Comparison of ENCODE assay signal across 9 mouse cellular contexts in the genomic region with DNA sequence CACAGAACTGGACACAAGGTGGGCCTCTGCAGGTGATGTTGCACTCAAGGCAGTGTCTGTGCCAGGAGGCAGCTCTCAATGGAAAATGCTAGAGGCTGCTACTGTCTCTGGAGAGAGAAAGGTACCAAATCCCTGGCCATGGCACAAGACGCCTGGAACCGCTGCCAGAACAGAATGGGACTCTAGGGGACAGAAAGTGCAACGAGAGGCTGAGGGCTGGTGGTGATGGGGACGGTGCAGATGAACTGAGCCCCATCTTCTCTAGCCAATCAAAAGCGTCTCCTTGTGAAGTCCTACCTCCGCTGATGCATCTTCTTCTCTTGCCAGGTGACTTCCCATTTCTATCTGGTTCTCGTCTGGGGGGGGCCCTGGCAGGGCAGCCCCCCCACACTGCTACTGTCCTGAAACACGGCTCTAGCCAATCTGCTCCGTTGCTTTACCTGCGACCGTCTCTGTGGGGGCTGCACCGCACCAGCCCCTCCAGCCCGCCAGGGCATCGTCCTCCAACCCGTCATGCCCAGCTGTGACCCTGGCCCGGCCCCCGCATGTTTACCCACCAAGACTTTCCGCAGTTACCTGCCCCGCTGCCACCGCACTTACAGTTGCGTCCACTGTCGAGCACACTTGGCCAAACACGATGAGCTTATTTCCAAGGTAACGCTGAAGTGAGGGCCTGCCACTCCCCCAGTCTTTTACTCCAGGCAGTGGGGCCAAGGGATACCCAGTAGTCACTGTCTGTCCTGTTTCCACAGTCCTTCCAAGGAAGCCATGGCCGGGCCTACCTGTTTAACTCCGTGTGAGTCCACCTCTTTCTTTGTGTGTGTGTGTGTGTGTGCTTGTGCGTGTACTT. TPM values are rescaled to one million over a fixed set of nuclear protein-coding genes. Genes with fewer than 3 reads are reported as not detected.
A peak's percentile ranks its signal among the peaks of the same experiment; 100 is the strongest.
DNase-seq lines count a peak whose midpoint lies in the region; ATAC-seq lines count a peak whose summit lies in the region.
"Had no signal": no experiment of that assay in that cellular context is flagged by ENCODE, and none has a peak within 500 bp of the region (broad histone marks: within the 10 kb centered on the region; RNA-seq: fewer than 3 reads in every experiment).

No protein-coding gene starts in this region.

- no peaks in the 10 kb centered on the region; the same call in 1 of the 2 replicates for H3K36me3 ChIP-seq in heart, embryonic 11.5 days (ENCODE audit: control insufficient read depth, insufficient read depth, low read length)
- peaks cover 81% of the 10 kb centered on the region for H3K36me3 ChIP-seq in erythroblast, embryonic 14.5 days (ENCODE audit: control insufficient read depth)
- H3K36me3 ChIP-seq in liver, embryonic 11.5 days (ENCODE audit: control insufficient read depth, insufficient read depth, low read length) = no peaks in the 10 kb centered on the region
- H3K36me3 ChIP-seq in stomach, embryonic 16.5 days (ENCODE audit: control insufficient read depth, insufficient read depth, low read length) = 0 out of 2 replicates have a peak, but pooled peaks cover 4% of the 10 kb centered on the region

- no peaks in the 10 kb centered on the region for H3K9me3 ChIP-seq in heart, embryonic 11.5 days (replicated peaks; ENCODE audit: control insufficient read depth, low read length)
- no peaks in the 10 kb centered on the region for H3K9me3 ChIP-seq in erythroblast, embryonic 14.5 days (ENCODE audit: control insufficient read depth, low read length)
- no peaks in the 10 kb centered on the region for H3K9me3 ChIP-seq in liver, embryonic 11.5 days (ENCODE audit: control insufficient read depth, low read length)
- no peaks in the 10 kb centered on the region for H3K9me3 ChIP-seq in stomach, embryonic 16.5 days (replicated peaks; ENCODE audit: control insufficient read depth, low read length)

- no peak for DNase-seq in heart, adult 8-10 months (ENCODE audit: low spot score)
- DNase-seq in NIH3T3 (ENCODE audit: low read depth) = peak; percentile 34
- DNase-seq in liver, embryonic 11.5 days (ENCODE audit: low spot score) = peak; percentile 47
- no peak for DNase-seq in left cerebral cortex, adult 9 months (ENCODE audit: low spot score in 2 of 2)
- no peak for DNase-seq in kidney, postnatal 25 days

- ATAC-seq in heart, embryonic 11.5 days (replicated peaks; ENCODE audit: insufficient number of reproducible peaks, low FRiP score, low TSS enrichment) = no peak
- no peak for ATAC-seq in liver, embryonic 11.5 days (replicated peaks; ENCODE audit: low FRiP score)
- no peak for ATAC-seq in stomach, embryonic 16.5 days (ENCODE audit: insufficient read depth, low FRiP score)

- H3K27me3 ChIP-seq in heart, embryonic 11.5 days (ENCODE audit: control insufficient read depth, insufficient read depth, low read length) = no peaks in the 10 kb centered on the region
- H3K27me3 ChIP-seq in erythroblast, embryonic 14.5 days (ENCODE audit: control insufficient read depth) = peaks cover 43% of the 10 kb centered on the region
- H3K27me3 ChIP-seq in liver, embryonic 11.5 days (replicated peaks; ENCODE audit: control insufficient read depth, insufficient read depth, low read length) = peaks cover 21% of the 10 kb centered on the region
- H3K27me3 ChIP-seq in stomach, embryonic 16.5 days (ENCODE audit: control insufficient read depth, insufficient read depth, low read length) = no peaks in the 10 kb centered on the region

- H3K27ac ChIP-seq in heart, embryonic 11.5 days (ENCODE audit: low read depth, low read length) = peak overlapping the region; percentile 85
- H3K27ac ChIP-seq in liver, embryonic 11.5 days (ENCODE audit: low read depth, low read length) = peak overlapping the region; percentile 85
- H3K27ac ChIP-seq in stomach, embryonic 16.5 days (ENCODE audit: low read length) = no peak overlapping the region

- H3K4me1 ChIP-seq in heart, embryonic 11.5 days (ENCODE audit: control insufficient read depth, insufficient read depth, low read length) = peaks cover 73% of the 10 kb centered on the region
- H3K4me1 ChIP-seq in erythroblast, embryonic 14.5 days (ENCODE audit: control insufficient read depth) = peaks cover 97% of the 10 kb centered on the region
- H3K4me1 ChIP-seq in liver, embryonic 11.5 days (replicated peaks; ENCODE audit: control insufficient read depth, insufficient read depth, low read length) = peaks cover 76% of the 10 kb centered on the region
- H3K4me1 ChIP-seq in stomach, embryonic 16.5 days (ENCODE audit: control insufficient read depth, insufficient read depth, low read length) = peaks cover 71% of the 10 kb centered on the region

- peak overlapping the region; percentile 76; the same call in 1 of the 2 replicates for H3K9ac ChIP-seq in heart, embryonic 11.5 days (ENCODE audit: low read depth, low read length)
- H3K9ac ChIP-seq in liver, embryonic 11.5 days (ENCODE audit: low read depth, low read length) = peak overlapping the region; percentile 69
- H3K9ac ChIP-seq in stomach, embryonic 16.5 days (ENCODE audit: low read length) = peak overlapping the region; percentile 53

- 8% methylated on average over 27 of the region's 27 CpGs for WGBS in heart, embryonic 11.5 days (ENCODE audit: insufficient replicate concordance)
- 12% methylated on average over 27 of the region's 27 CpGs for WGBS in liver, embryonic 11.5 days
- WGBS in stomach, embryonic 16.5 days = 4% methylated on average over 27 of the region's 27 CpGs

- H3K4me3 ChIP-seq in heart, embryonic 11.5 days (ENCODE audit: low read depth, low read length) = peak overlapping the region; percentile 53
- H3K4me3 ChIP-seq in erythroblast, embryonic 14.5 days (replicated peaks) = peak overlapping the region; percentile 83
- peak overlapping the region; percentile 51 for H3K4me3 ChIP-seq in liver, embryonic 11.5 days (ENCODE audit: low read depth, low read length)
- H3K4me3 ChIP-seq in stomach, embryonic 16.5 days (replicated peaks; ENCODE audit: low read length) = 0 out of 2 replicates have a peak overlapping the region, but pooled peaks have one; percentile 4

- peak overlapping the region; percentile 78 for H3K4me2 ChIP-seq in heart, embryonic 11.5 days
- H3K4me2 ChIP-seq in liver, embryonic 11.5 days = peak overlapping the region; percentile 68
- H3K4me2 ChIP-seq in stomach, embryonic 16.5 days (ENCODE audit: low read depth, low read length) = peak overlapping the region; percentile 48

RNA-seq across cellular contexts. Expression of a gene that starts 2.7 kb away (rescaled TPM):
- polyA plus RNA-seq in heart, embryonic 11.5 days (2014; fragmentation: Nextera tagmentation; extraction: Ambion mirVana) = 8.5 and 13.8 TPM in 2 replicates
- total RNA-seq in heart, adult 8-10 months (2022) = under 1 TPM; 0.46 to 0.84 (median 0.50) TPM
- polyA plus RNA-seq in erythroblast, embryonic 14.5 days (2012) = 145 and 156 TPM in 2 replicates
- polyA plus RNA-seq in liver, embryonic 11.5 days (2014; fragmentation: Nextera tagmentation; extraction: Ambion mirVana) = 11.4 and 14.2 TPM in 2 replicates
- polyA plus RNA-seq in stomach, embryonic 16.5 days (2015; fragmentation: Nextera tagmentation; extraction: Ambion mirVana) = 7.4 and 8.0 TPM in 2 replicates

RNA-seq across cellular contexts. Expression of a gene that starts 6.9 kb away (rescaled TPM):
- 6.6 and 6.9 TPM in 2 replicates for polyA plus RNA-seq in heart, embryonic 11.5 days (2014; fragmentation: Nextera tagmentation; extraction: Ambion mirVana)
- 1 to 10 TPM; 1.2 to 1.8 (median 1.4) TPM for total RNA-seq in heart, adult 8-10 months (2022)
- 0.10 and 0.76 TPM in 2 replicates for polyA plus RNA-seq in erythroblast, embryonic 14.5 days (2012)
- 2.9 and 3.3 TPM in 2 replicates for polyA plus RNA-seq in liver, embryonic 11.5 days (2014; fragmentation: Nextera tagmentation; extraction: Ambion mirVana)
- 5.7 and 6.3 TPM in 2 replicates for polyA plus RNA-seq in stomach, embryonic 16.5 days (2015; fragmentation: Nextera tagmentation; extraction: Ambion mirVana)
- total RNA-seq: CH12.LX had no signal

RNA-seq across cellular contexts. Expression of a gene that starts 9.4 kb away (rescaled TPM):
- 26.6 and 30.4 TPM in 2 replicates for polyA plus RNA-seq in heart, embryonic 11.5 days (2014; fragmentation: Nextera tagmentation; extraction: Ambion mirVana)
- total RNA-seq in heart, adult 8-10 months (2022) = 1 to 10 TPM; 4.0 to 6.5 (median 4.6) TPM
- polyA plus RNA-seq in erythroblast, embryonic 14.5 days (2012) = 0.18 and 0.22 TPM in 2 replicates
- 59.3 and 63.4 TPM in 2 replicates for polyA plus RNA-seq in liver, embryonic 11.5 days (2014; fragmentation: Nextera tagmentation; extraction: Ambion mirVana)
- 26.6 and 28.4 TPM in 2 replicates for polyA plus RNA-seq in stomach, embryonic 16.5 days (2015; fragmentation: Nextera tagmentation; extraction: Ambion mirVana)

RNA-seq across cellular contexts. Expression of a gene that starts 21.6 kb away (rescaled TPM):
- 29.2 and 31.0 TPM in 2 replicates for polyA plus RNA-seq in heart, embryonic 11.5 days (2014; fragmentation: Nextera tagmentation; extraction: Ambion mirVana)
- total RNA-seq in heart, adult 8-10 months (2022) = 10 to 100 TPM; 59.4 to 67.2 (median 63.7) TPM
- 5.5 and 5.9 TPM in 2 replicates for polyA plus RNA-seq in erythroblast, embryonic 14.5 days (2012)
- 26.5 and 28.8 TPM in 2 replicates for polyA plus RNA-seq in liver, embryonic 11.5 days (2014; fragmentation: Nextera tagmentation; extraction: Ambion mirVana)
- polyA plus RNA-seq in stomach, embryonic 16.5 days (2015; fragmentation: Nextera tagmentation; extraction: Ambion mirVana) = 36.9 and 40.0 TPM in 2 replicates

RNA-seq across cellular contexts. Expression of a gene that starts 38.7 kb away (rescaled TPM):
- 35.0 and 41.8 TPM in 2 replicates for polyA plus RNA-seq in heart, embryonic 11.5 days (2014; fragmentation: Nextera tagmentation; extraction: Ambion mirVana)
- total RNA-seq in heart, adult 8-10 months (2022) = 10 to 100 TPM; 58.4 to 76.5 (median 69.2) TPM
- polyA plus RNA-seq in erythroblast, embryonic 14.5 days (2012) = not detected in 2 replicates
- polyA plus RNA-seq in liver, embryonic 11.5 days (2014; fragmentation: Nextera tagmentation; extraction: Ambion mirVana) = 38.4 and 43.2 TPM in 2 replicates
- polyA plus RNA-seq in stomach, embryonic 16.5 days (2015; fragmentation: Nextera tagmentation; extraction: Ambion mirVana) = 98.2 and 102 TPM in 2 replicates
- total RNA-seq: CH12.LX had no signal

Comparison
In these comparisons a context has a peak if more than half of its experiments do, and no peak if none do; other contexts are left out.
1. H3K4me3 ChIP-seq: peak in every context shown above with its lines; median percentile 83 in erythroblast, embryonic 14.5 days; 53 in heart, embryonic 11.5 days; 51 in liver, embryonic 11.5 days; 4 in stomach, embryonic 16.5 days.
2. DNase-seq: peak in NIH3T3 (single experiment) and liver, embryonic 11.5 days (single experiment); none in heart, adult 8-10 months (single experiment), left cerebral cortex, adult 9 months (0 of 2) and kidney, postnatal 25 days (0 of 2).
3. RNA of a gene that starts 9.4 kb away (polyA plus RNA-seq): 59.3 to 63.4 TPM in liver, embryonic 11.5 days, 26.6 to 30.4 TPM in heart, embryonic 11.5 days and 26.6 to 28.4 TPM in stomach, embryonic 16.5 days; 0.18 to 0.22 TPM in erythroblast, embryonic 14.5 days; every median in the first group is over 10 times any median in the second.
4. Peak in every context shown above with its lines, with median percentiles within 50 percentile points of each other: H3K4me2 ChIP-seq and H3K9ac ChIP-seq.